Mouse (Mus musculus) limb, embryonic 14.5 days (tissue): Measurements from ENCODE around the gene Dapk1. TPM values are rescaled to one million over a fixed set of nuclear protein-coding genes. Genes with fewer than 3 reads are reported as not detected.

ENCODE experiments used
- ATAC-seq: fragments of 200-750 bp; cut with Nextera tagmentation; 2 replicates; pipeline ENCODE4 v1.8.0; 2017; ENCODE audit warnings: low read depth, moderate number of reproducible peaks, moderate TSS enrichment; ENCODE audit not compliant: low FRiP score
- DNase-seq: peaks from one replicate; pipeline ENCODE4 v3.0.0-alpha.2; 2015; ENCODE audit warnings: low spot score
- H3K27ac ChIP-seq: fragments of 300-500 bp; sonication (generic); replicated peaks from 2 replicates; pipeline ENCODE4 v1.5.1; 2014; ENCODE audit warnings: low read depth, mild to moderate bottlenecking, low read length, moderate library complexity, mixed read lengths
- H3K27me3 ChIP-seq: fragments of 300-500 bp; sonication (generic); 2 replicates; pipeline ENCODE4 v1.6.1; 2014; ENCODE audit warnings: low read length, mixed read lengths; ENCODE audit not compliant: control insufficient read depth, insufficient read depth
- H3K36me3 ChIP-seq: fragments of 300-500 bp; sonication (generic); 2 replicates; pipeline ENCODE4 v1.6.1; 2014; ENCODE audit warnings: mild to moderate bottlenecking, low read length, moderate library complexity, mixed read lengths; ENCODE audit not compliant: control insufficient read depth, insufficient read depth
- H3K4me1 ChIP-seq: fragments of 300-500 bp; sonication (generic); 2 replicates; pipeline ENCODE4 v1.6.1; 2014; ENCODE audit warnings: antibody characterized with exemption, low read length, mixed read lengths; ENCODE audit not compliant: control insufficient read depth, insufficient read depth
- H3K4me2 ChIP-seq: fragments of 300-500 bp; sonication (generic); replicated peaks from 2 replicates; pipeline ENCODE4 v1.6.1; 2014; ENCODE audit warnings: low read depth, mild to moderate bottlenecking, low read length, moderate library complexity; ENCODE audit not compliant: severe bottlenecking
- H3K4me3 ChIP-seq: fragments of 300-500 bp; sonication (generic); replicated peaks from 2 replicates; pipeline ENCODE4 v1.5.1; 2014; ENCODE audit warnings: low read length
- H3K9ac ChIP-seq: fragments of 300-500 bp; sonication (generic); 2 replicates; pipeline ENCODE4 v1.6.1; 2014; ENCODE audit warnings: mild to moderate bottlenecking, low read depth, low read length, moderate library complexity; ENCODE audit not compliant: severe bottlenecking
- H3K9me3 ChIP-seq: fragments of 300-500 bp; sonication (generic); 2 replicates; pipeline ENCODE4 v1.6.1; 2016; ENCODE audit warnings: low read length; ENCODE audit not compliant: control insufficient read depth
- POLR2A ChIP-seq: fragments of 200-500 bp; IDR thresholded peaks from 2 replicates; pipeline ENCODE4 v1.8.0; 2012; ENCODE audit warnings: inconsistent platforms, mild to moderate bottlenecking, moderate library complexity, borderline replicate concordance; ENCODE audit not compliant: insufficient read depth, insufficient read length; ENCODE audit errors: extremely low read depth
- WGBS: fragments of 180-500 bp; shearing (Covaris S2); extraction: QIAGEN DNeasy Blood & Tissue Kit; methylation state at CpG from one replicate; pipeline ENCODE4 v1.1.7; 2014; 5-methylcytosine and 5-hydroxymethylcytosine counted together
- polyA plus RNA-seq, 2 experiments: library from polyadenylated mRNA; depleted of rRNA in 1 of 2; stranded (reverse) in 1 of 2; unstranded in 1 of 2; fragments of >200 nt; fragmentation: Nextera tagmentation in 1 of 2; extraction: Ambion mirVana in 1 of 2; gene quantifications; 2 replicates each; pipeline versions ENCODE4 v1.2.1 to v1.2.3; 2012 to 2014

Dapk1 gene
- polyA plus RNA-seq, 2 experiments = 19.5 to 39.9 TPM

- Histone ChIP-seq H3K4me2 (no peak overlapping the region), H3K4me3 (no peak overlapping the region), H3K36me3 (no peaks in the 10 kb centered on the region), H3K27me3 (no peaks in the 10 kb centered on the region), H3K27ac (no peak overlapping the region), H3K9me3 (no peaks in the 10 kb centered on the region), H3K4me1 (no peaks in the 10 kb centered on the region), H3K9ac (no peak overlapping the region)
- no peak for DNase-seq
- TF ChIP-seq POLR2A = no peak
- no peak for ATAC-seq
- WGBS = 87% methylated on average over 6 of the region's 6 CpGs
Measured at GRCm38 (mm10) chr13:60812768-60813167, 211.0 kb downstream of the Dapk1 start.

Other genes starting within 250 kb of the Dapk1 start
- not detected in 2 replicates for gene BC051665, start 184.4 kb downstream of the Dapk1 start, polyA plus RNA-seq (2012; rRNA removed)
- not detected in 2 replicates for gene BC051665, start 184.4 kb downstream of the Dapk1 start, polyA plus RNA-seq (2014; fragmentation: Nextera tagmentation; extraction: Ambion mirVana)
- gene Ctsll3, start 200.9 kb downstream of the Dapk1 start, polyA plus RNA-seq (2012; rRNA removed) = not detected in 2 replicates
- gene Ctsll3, start 200.9 kb downstream of the Dapk1 start, polyA plus RNA-seq (2014; fragmentation: Nextera tagmentation; extraction: Ambion mirVana) = 0.45 TPM in 1 of 2 replicates, not detected in the other